Mouse (Mus musculus) hindbrain, postnatal 0 days (tissue): ENCODE measurements around the gene Bcl2l11. TPM values are rescaled to one million over a fixed set of nuclear protein-coding genes. Genes with fewer than 3 reads are reported as not detected.

Experiments used
- ATAC-seq: fragments of 200-750 bp; cut with Nextera tagmentation; 2 replicates; pipeline ENCODE4 v1.8.0; 2017; ENCODE audit warnings: mild to moderate bottlenecking, moderate TSS enrichment, moderate library complexity
- DNase-seq: peaks from one replicate; pipeline ENCODE4 v3.0.0-alpha.2; 2015; ENCODE audit warnings: low spot score
- H3K27ac ChIP-seq: fragments of 300-500 bp; sonication (generic); 2 replicates; pipeline ENCODE4 v1.5.1; 2014; ENCODE audit warnings: mild to moderate bottlenecking
- H3K27me3 ChIP-seq: fragments of 300-500 bp; sonication (generic); 2 replicates; pipeline ENCODE4 v1.6.1; 2014; ENCODE audit warnings: low read length, mixed read lengths; ENCODE audit not compliant: insufficient read depth
- H3K36me3 ChIP-seq: fragments of 300-500 bp; sonication (generic); 2 replicates; pipeline ENCODE4 v1.6.1; 2014; ENCODE audit warnings: low read length, mixed read lengths; ENCODE audit not compliant: insufficient read depth
- H3K4me1 ChIP-seq: fragments of 300-500 bp; sonication (generic); 2 replicates; pipeline ENCODE4 v1.6.1; 2014; ENCODE audit warnings: antibody characterized with exemption, low read length, mixed read lengths; ENCODE audit not compliant: insufficient read depth
- H3K4me2 ChIP-seq: fragments of 300-500 bp; sonication (generic); 2 replicates; pipeline ENCODE4 v1.6.1; 2014; ENCODE audit warnings: low read depth, mild to moderate bottlenecking, low read length, moderate library complexity, mixed read lengths
- H3K4me3 ChIP-seq: fragments of 300-500 bp; sonication (generic); 2 replicates; pipeline ENCODE4 v1.5.1; 2014; ENCODE audit warnings: low read length
- H3K9ac ChIP-seq: fragments of 300-500 bp; sonication (generic); replicated peaks from 2 replicates; pipeline ENCODE4 v1.6.1; 2014; ENCODE audit warnings: mild to moderate bottlenecking, low read length, moderate library complexity, mixed read lengths
- H3K9me3 ChIP-seq: fragments of 300-500 bp; sonication (generic); 2 replicates; pipeline ENCODE4 v1.6.1; 2016; ENCODE audit warnings: low read length, mixed read lengths
- CTCF ChIP-seq: IDR thresholded peaks from 2 replicates; pipeline ENCODE4 v1.5.1; 2016; ENCODE audit warnings: antibody characterized with exemption, control low read depth, low read depth
- WGBS: fragments of 180-500 bp; shearing (Covaris S2); extraction: QIAGEN DNeasy Blood & Tissue Kit; methylation state at CpG from one replicate; pipeline ENCODE4 v1.1.7; 2014; 5-methylcytosine and 5-hydroxymethylcytosine counted together
- polyA plus RNA-seq: library from polyadenylated mRNA; unstranded; fragments of >200 nt; fragmentation: Nextera tagmentation; extraction: Ambion mirVana; gene quantifications from 2 replicates; pipeline ENCODE4 v1.2.1, GENCODE M21; 2015
- total RNA-seq: library from RNA; depleted of rRNA; stranded (reverse); fragments of >200 nt; gene quantifications from 2 replicates; pipeline ENCODE4 v1.2.3, GENCODE M21; 2014

Bcl2l11 gene
- total and polyA plus RNA-seq, 2 experiments from 2014 or later, result 7.8 to 11.3 TPM

DNA sequence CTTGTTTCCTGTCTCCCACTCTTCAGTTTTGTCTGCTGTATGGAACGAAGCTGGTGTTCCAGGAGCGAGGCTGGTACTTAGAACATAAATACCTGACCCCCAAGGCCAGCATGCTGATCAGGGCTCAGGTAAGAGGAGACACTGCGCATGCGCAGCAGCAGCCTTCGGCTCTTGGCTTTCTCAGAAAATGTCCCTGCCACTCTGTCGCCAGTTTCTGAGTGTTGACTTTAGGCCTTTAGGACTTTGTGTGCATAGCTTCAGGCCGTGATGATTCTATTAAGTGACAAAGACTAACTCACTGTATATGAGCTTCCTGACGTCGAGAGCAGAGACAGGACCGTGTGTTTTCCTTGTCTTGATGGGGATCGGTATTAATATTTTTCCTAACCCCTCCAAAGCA is 20.2 kb upstream of the Bcl2l11 start:
- Histone ChIP-seq H3K27ac (no peak overlapping the region), H3K4me2 (no peak overlapping the region), H3K36me3 (no peaks in the 10 kb centered on the region), H3K27me3 (no peaks in the 10 kb centered on the region), H3K9me3 (no peaks in the 10 kb centered on the region), H3K4me3 (no peak overlapping the region), H3K4me1 (no peaks in the 10 kb centered on the region), H3K9ac (no peak overlapping the region)
- ATAC-seq (no peak), DNase-seq (no peak)
- TF ChIP-seq CTCF, result no peak
- WGBS, result 85% methylated on average over 11 of the region's 11 CpGs

DNA sequence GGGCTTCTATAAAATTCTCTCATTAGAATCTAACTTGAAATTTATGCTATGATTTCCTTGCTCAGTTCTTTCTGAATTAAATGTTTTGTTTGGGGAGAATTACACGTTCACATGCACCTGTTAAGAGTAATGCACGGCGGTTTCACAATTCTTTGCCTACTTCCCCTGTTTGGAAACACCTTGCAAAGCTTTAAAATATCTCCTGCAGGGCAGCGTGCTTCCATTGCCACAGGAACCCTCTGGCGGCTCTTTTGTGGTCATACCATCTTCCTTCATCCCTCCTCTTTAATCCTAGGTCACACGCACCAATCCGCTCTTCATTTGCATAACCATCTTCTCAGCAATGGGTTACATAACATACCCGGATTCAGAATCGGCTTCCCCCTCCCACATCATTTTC is 14.3 kb upstream of the Bcl2l11 start:
- no peak for TF ChIP-seq CTCF
- no peak overlapping the region for H3K9ac ChIP-seq
- DNase-seq, result no peak
- H3K4me3 ChIP-seq, result no peak overlapping the region
- no peaks in the 10 kb centered on the region for H3K9me3 ChIP-seq
- H3K4me1 ChIP-seq, result no peaks in the 10 kb centered on the region
- no peak for ATAC-seq
- H3K4me2 ChIP-seq, result no peak overlapping the region
- WGBS, result 70% methylated on average over 9 of the region's 9 CpGs
- no peaks in the 10 kb centered on the region for H3K36me3 ChIP-seq
- H3K27ac ChIP-seq, result no peak overlapping the region
- no peaks in the 10 kb centered on the region for H3K27me3 ChIP-seq

DNA sequence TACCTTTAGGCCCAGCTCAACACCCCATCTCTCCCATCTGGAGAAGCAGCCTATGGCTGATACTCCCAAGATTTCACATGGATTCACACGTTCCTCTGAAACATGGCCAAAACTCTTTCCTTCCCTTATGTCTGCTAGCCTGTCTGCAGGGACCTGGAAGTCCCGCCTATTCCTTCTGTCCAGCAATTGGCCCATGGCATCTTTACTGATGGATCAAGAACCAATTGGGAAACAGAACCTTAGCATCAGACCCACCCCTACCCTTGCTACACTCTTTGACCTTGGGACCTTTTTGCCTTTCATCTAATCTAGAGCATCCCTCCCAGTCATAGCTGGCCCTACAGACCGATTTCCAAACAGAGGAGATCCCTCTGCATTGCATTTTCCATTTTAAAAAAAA is 11.2 kb upstream of the Bcl2l11 start:
- ATAC-seq, result no peak

DNA sequence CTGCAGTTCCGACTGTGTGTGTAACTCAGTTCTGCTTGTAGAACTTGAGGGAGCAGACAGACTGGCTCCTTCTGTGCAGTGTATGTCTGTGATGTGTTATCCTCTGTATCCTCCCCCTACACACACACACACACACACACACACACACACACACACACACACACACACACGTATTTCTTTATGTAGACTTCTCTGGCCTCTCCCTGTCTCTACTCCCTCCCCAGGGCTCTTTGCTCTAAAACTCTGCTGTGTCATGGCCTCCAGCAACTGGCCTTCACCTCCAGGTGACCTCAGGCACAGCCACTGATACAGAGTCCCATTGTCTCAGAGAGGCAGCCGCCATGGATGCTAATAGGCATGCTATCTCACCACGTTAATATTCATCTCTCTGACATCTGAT is 10.3 kb upstream of the Bcl2l11 start:
- DNase-seq, result no peak
- WGBS, result 37% methylated on average over 4 of the region's 4 CpGs

More for the DNA sequence above, 11.2 kb upstream of the Bcl2l11 start:
- H3K9ac ChIP-seq, result no peak overlapping the region
- no peaks in the 10 kb centered on the region for H3K36me3 ChIP-seq
- TF ChIP-seq CTCF, result no peak
- no peak for DNase-seq
- WGBS, result 83% methylated on average over 3 of the region's 3 CpGs
- H3K9me3 ChIP-seq, result no peaks in the 10 kb centered on the region
- no peak overlapping the region for H3K4me3 ChIP-seq
- no peaks in the 10 kb centered on the region for H3K4me1 ChIP-seq
- no peaks in the 10 kb centered on the region for H3K27me3 ChIP-seq
- H3K27ac ChIP-seq, result no peak overlapping the region
- H3K4me2 ChIP-seq, result no peak overlapping the region

DNA sequence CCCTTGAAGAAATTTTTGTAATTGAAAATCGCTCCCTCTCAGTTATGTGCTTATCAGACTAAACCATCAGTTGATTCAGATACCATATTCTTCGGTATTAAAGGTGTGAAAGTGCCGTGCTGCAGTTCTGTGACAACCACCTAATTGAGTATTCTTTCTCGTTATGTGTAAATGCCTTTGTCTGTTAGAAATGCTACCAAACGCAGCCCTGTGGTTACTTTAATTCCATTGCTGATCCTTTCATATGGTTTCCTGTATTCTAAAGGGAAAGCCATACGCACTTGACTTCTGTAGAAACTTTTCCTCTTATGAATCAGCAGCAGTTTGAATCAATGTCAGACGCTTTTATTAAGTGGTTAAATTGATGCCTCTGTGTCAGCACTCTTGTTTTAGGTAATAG is 8.2 kb upstream of the Bcl2l11 start:
- WGBS, result 75% methylated on average over 7 of the region's 7 CpGs
- H3K9me3 ChIP-seq, result no peaks in the 10 kb centered on the region
- H3K27me3 ChIP-seq, result peaks cover 5% of the 10 kb centered on the region; the same call in 1 of the 2 replicates
- no peak overlapping the region for H3K9ac ChIP-seq
- no peak overlapping the region for H3K27ac ChIP-seq
- no peaks in the 10 kb centered on the region for H3K36me3 ChIP-seq
- DNase-seq (no peak), ATAC-seq (no peak)
- no peaks in the 10 kb centered on the region for H3K4me1 ChIP-seq
- TF ChIP-seq CTCF, result no peak
- H3K4me2 ChIP-seq, result no peak overlapping the region
- H3K4me3 ChIP-seq, result no peak overlapping the region

More for the DNA sequence above, 10.3 kb upstream of the Bcl2l11 start:
- TF ChIP-seq CTCF, result no peak
- no peak overlapping the region for H3K27ac ChIP-seq
- no peaks in the 10 kb centered on the region for H3K36me3 ChIP-seq
- no peak overlapping the region for H3K4me2 ChIP-seq
- no peaks in the 10 kb centered on the region for H3K9me3 ChIP-seq
- no peaks in the 10 kb centered on the region for H3K4me1 ChIP-seq
- no peaks in the 10 kb centered on the region for H3K27me3 ChIP-seq
- no peak overlapping the region for H3K4me3 ChIP-seq
- no peak overlapping the region for H3K9ac ChIP-seq
- no peak for ATAC-seq

DNA sequence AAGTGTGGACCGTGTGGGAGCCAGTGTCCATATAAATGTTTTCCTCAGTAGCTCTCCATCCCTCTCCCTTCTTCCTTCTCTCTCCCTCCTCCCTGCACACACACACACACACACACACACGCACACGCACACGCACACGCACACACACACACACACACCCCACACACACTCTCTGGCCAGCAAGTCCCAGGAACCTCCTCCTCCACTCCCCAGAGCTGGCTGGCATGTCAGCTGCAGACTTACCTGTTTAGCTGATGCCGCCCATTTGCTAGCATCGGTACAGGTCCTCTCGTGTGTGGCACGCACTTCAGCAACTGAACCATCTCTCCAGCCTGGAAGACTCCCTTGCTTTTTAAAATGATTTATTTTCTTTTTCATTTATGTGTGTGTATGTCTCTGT is 6.9 kb upstream of the Bcl2l11 start:
- WGBS, result 92% methylated on average over 9 of the region's 9 CpGs
- H3K27ac ChIP-seq, result no peak overlapping the region
- no peak overlapping the region for H3K9ac ChIP-seq
- peaks cover 2% of the 10 kb centered on the region; the same call in 1 of the 2 replicates for H3K4me1 ChIP-seq
- H3K9me3 ChIP-seq, result no peaks in the 10 kb centered on the region
- no peak for TF ChIP-seq CTCF
- H3K27me3 ChIP-seq, result peaks cover 11% of the 10 kb centered on the region; the same call in 1 of the 2 replicates
- ATAC-seq, result no peak
- H3K36me3 ChIP-seq, result no peaks in the 10 kb centered on the region
- no peak for DNase-seq
- H3K4me2 ChIP-seq, result no peak overlapping the region
- H3K4me3 ChIP-seq, result no peak overlapping the region

DNA sequence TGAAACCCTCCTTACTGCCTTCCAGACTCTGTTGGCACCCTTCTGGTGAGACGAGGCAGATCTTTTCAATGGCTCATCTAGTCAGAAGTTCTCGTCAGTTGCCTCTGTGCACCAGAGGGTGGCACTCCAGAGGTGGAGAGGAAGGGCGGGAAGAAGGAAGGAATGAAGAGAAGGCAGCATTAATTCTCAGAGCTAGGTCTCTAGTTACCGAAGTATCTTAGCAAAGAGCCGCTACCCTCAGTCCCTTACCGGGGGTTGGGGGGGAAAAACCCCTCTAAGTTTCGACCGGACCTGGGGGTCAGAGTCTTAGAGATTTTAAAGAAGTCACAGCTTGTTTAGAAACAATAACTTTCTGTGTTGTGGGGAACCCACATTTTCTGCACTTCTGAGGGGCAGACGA is 3.3 kb upstream of the Bcl2l11 start:
- Histone ChIP-seq H3K4me1 (peaks cover 12% of the 10 kb centered on the region; the same call in 1 of the 2 replicates), H3K9ac (no peak overlapping the region), H3K27ac (no peak overlapping the region), H3K4me3 (peak overlapping the region; percentile 19; the same call in 1 of the 2 replicates), H3K27me3 (peaks cover 11% of the 10 kb centered on the region; the same call in 1 of the 2 replicates), H3K36me3 (no peaks in the 10 kb centered on the region), H3K4me2 (peak overlapping the region; percentile 83), H3K9me3 (no peaks in the 10 kb centered on the region)
- 2% methylated on average over 9 of the region's 9 CpGs for WGBS
- TF ChIP-seq CTCF, result peak; percentile 89
- DNase-seq, result peak; percentile 79
- no peak for ATAC-seq
